Mouse (Mus musculus) heart, adult 11 months (tissue): ENCODE results near the gene Adgrg7.

Experiments
- DNase-seq: peaks from one replicate; pipeline ENCODE4 v3.0.0; 2022

The Adgrg7 gene

DNA sequence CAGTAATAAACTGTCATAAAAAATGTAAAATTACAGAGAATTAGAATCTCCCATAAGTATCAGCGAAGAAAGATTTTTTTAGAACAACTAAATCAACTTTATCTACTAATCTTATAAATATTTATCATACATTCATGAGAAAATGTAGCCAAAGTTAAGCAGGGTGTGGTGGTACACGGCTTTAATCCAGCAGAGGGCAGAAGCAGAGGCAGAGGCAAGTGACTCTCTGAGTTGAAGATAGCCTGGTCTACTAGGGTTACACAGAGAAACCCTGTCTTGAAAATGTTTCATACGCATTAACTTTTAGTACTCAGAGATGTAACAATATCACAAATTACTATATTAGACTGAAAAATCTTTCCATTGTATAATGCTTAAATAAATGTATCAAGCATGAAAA lies 89.9 kb downstream of the Adgrg7 start:
- no peak for DNase-seq

DNA sequence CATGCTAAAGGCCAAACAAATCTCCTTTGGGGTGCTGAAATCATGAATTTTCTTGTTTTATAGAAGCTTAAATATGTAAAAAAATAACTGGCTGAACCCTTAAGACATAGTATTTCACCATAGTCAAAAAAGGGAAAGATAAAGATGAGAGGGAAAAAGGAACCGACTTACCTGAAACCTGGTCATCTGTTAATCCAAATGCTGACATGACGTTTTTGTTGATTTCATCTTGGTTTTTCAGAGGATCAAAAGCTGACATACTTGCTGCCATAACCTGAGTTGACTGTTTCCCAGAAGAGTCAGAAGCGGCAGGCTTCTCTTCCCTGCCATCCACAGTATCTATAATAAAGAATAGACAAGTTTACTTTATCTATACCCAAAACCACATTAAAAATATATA lies 94.8 kb downstream of the Adgrg7 start:
- no peak for DNase-seq

- DNase-seq, result no peak
These were observed 99.2 kb downstream of the Adgrg7 start for GRCm38 (mm10) chr16:56696448-56696847.

- DNase-seq, result no peak
These were observed 104.9 kb downstream of the Adgrg7 start for GRCm38 (mm10) chr16:56690715-56691114.

DNA sequence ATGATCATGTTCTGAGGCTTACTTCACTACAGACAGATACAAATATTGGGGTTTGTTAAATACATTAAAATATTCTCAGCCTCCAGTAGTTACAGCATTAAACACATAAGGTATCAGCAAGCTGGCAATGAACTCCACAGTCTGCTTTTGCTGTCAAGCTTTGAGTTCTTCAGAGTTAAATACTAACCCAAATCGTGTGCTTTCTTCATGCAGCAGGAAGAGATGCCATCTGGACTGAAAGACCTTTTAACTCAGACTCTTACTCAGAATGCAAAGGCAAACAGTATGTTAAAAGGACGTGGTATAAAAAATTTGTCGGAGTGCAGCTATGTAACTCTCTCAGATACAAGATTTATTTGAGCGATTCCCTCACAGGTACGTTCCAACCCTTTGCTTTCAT lies 108.9 kb downstream of the Adgrg7 start:
- no peak for DNase-seq

GRCm38 (mm10) chr16:56681010-56681645 lies 114.5 kb downstream of the Adgrg7 start:
- no peak for DNase-seq

GRCm38 (mm10) chr16:56677146-56677545 lies 118.5 kb downstream of the Adgrg7 start:
- DNase-seq, result no peak
